Mouse (Mus musculus): Measurements from ENCODE around the gene Itgb2. TPM values are rescaled to one million over a fixed set of nuclear protein-coding genes. Genes with fewer than 3 reads are reported as not detected.

Gene Itgb2
- polyA plus RNA-seq, 1 experiment from 2014 or later = 1.3 TPM

- H3K4me3 ChIP-seq (ENCODE audit: low read depth, low read length) = no peak overlapping the region
- no peak overlapping the region for H3K27ac ChIP-seq (replicated peaks)
- no peaks in the 10 kb centered on the region for H3K27me3 ChIP-seq (ENCODE audit: control insufficient read depth, insufficient read depth, low read length)
- 60% methylated on average over 11 of the region's 11 CpGs for WGBS
- H3K9me3 ChIP-seq (ENCODE audit: control insufficient read depth, low read length) = no peaks in the 10 kb centered on the region
- H3K36me3 ChIP-seq (ENCODE audit: control insufficient read depth, insufficient read depth, low read length) = no peaks in the 10 kb centered on the region
- TF ChIP-seq EP300 (optimal IDR thresholded peaks at IDR 0.05) = no peak
- TF ChIP-seq CTCF (IDR thresholded peaks at IDR 0.05; ENCODE audit: low read depth) = no peak
- ATAC-seq (ENCODE audit: low FRiP score, low TSS enrichment) = 0 out of 2 replicates have a peak, but pooled peaks have one; percentile 24
- H3K4me1 ChIP-seq (replicated peaks; ENCODE audit: control insufficient read depth, insufficient read depth) = no peaks in the 10 kb centered on the region
- no peak for DNase-seq (ENCODE audit: low spot score)
- H3K9ac ChIP-seq (ENCODE audit: low read length) = no peak overlapping the region
- no peak overlapping the region for H3K4me2 ChIP-seq (replicated peaks; ENCODE audit: low read depth)
Measured at GRCm38 (mm10) chr10:77550874-77551273, 20.8 kb downstream of the Itgb2 start.

DNA sequence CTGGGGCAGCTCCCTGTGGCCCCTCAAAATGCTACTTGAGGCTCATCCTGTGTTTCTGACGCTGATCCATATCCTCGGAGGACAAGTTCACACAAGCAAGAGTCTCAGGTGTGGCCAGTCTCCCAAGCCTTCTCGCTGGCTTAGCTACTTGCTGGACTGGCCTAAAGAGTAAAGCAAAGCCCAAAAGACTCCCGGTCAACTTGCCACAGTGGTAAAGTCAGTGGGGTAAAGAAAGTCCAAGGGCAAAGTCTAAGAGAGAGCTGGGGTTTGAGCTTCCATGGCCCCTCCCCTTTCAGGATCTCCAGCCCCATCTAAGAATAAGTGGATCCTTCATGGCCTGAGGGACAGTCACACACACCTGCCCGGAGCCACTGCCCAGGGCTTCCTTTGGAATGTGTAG is 22.1 kb downstream of the Itgb2 start:
- WGBS = 69% methylated on average over 5 of the region's 5 CpGs
- H3K36me3 ChIP-seq (ENCODE audit: control insufficient read depth, insufficient read depth, low read length) = no peaks in the 10 kb centered on the region
- no peaks in the 10 kb centered on the region for H3K27me3 ChIP-seq (ENCODE audit: control insufficient read depth, insufficient read depth, low read length)
- H3K9me3 ChIP-seq (ENCODE audit: control insufficient read depth, low read length) = no peaks in the 10 kb centered on the region
- no peak overlapping the region for H3K27ac ChIP-seq (replicated peaks)
- H3K4me3 ChIP-seq (ENCODE audit: low read depth, low read length) = no peak overlapping the region
- H3K9ac ChIP-seq (ENCODE audit: low read length) = no peak overlapping the region
- H3K4me2 ChIP-seq (replicated peaks; ENCODE audit: low read depth) = no peak overlapping the region
- H3K4me1 ChIP-seq (replicated peaks; ENCODE audit: control insufficient read depth, insufficient read depth) = no peaks in the 10 kb centered on the region
- no peak for ATAC-seq (ENCODE audit: low FRiP score, low TSS enrichment)
- TF ChIP-seq CTCF (IDR thresholded peaks at IDR 0.05; ENCODE audit: low read depth) (no peak), EP300 (optimal IDR thresholded peaks at IDR 0.05) (no peak)
- no peak for DNase-seq (ENCODE audit: low spot score)

DNA sequence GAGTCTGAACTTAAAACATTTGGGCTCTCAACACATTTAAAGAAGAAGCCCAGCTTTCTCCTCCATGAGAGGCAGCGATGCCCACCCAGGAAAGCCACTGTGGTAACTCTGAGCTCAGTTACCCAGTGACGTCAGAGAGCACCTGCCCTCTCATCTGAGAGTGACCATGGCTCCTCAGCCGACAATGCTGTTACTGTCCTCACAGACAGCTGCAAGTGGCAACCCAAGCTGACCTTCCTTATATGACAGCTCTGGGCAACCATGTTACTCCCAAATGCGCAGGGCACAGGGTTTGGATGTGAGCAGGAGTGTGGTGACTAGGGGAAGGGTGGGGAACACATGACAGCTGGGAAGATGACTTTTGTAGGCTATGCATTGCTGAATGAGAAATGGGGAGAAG is 23.2 kb downstream of the Itgb2 start:
- Histone ChIP-seq H3K4me2 (replicated peaks; ENCODE audit: low read depth) (no peak overlapping the region), H3K27me3 (ENCODE audit: control insufficient read depth, insufficient read depth, low read length) (no peaks in the 10 kb centered on the region), H3K9me3 (ENCODE audit: control insufficient read depth, low read length) (no peaks in the 10 kb centered on the region), H3K4me3 (ENCODE audit: low read depth, low read length) (no peak overlapping the region), H3K27ac (replicated peaks) (no peak overlapping the region), H3K4me1 (replicated peaks; ENCODE audit: control insufficient read depth, insufficient read depth) (no peaks in the 10 kb centered on the region), H3K36me3 (ENCODE audit: control insufficient read depth, insufficient read depth, low read length) (no peaks in the 10 kb centered on the region), H3K9ac (ENCODE audit: low read length) (no peak overlapping the region)
- ATAC-seq (ENCODE audit: low FRiP score, low TSS enrichment) (no peak), DNase-seq (ENCODE audit: low spot score) (no peak)
- 75% methylated on average over 4 of the region's 4 CpGs for WGBS
- no peak for TF ChIP-seq EP300 (optimal IDR thresholded peaks at IDR 0.05)
- no peak for TF ChIP-seq CTCF (IDR thresholded peaks at IDR 0.05; ENCODE audit: low read depth)

DNA sequence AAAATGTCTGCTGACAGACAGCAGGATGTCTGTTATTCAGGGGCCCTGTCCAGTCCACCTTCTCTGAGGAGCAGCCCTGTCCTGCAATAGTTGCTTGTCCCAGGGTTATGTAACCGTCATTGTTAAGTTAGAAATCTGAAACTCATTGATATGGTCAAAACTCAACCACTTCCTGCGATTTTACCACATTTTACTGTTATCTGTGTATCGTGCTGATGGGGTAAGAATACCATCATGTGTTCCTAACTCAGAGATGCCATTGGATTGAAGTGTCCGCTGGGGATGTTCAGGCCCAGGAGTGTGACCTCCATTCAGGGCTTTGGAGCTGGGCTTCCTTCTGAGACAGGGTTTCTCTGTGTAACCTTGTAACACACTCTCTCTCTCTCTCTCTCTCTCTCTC is 24.9 kb downstream of the Itgb2 start:
- 87% methylated on average over 4 of the region's 4 CpGs for WGBS
- Histone ChIP-seq H3K4me1 (replicated peaks; ENCODE audit: control insufficient read depth, insufficient read depth) (no peaks in the 10 kb centered on the region), H3K9ac (ENCODE audit: low read length) (no peak overlapping the region), H3K27me3 (ENCODE audit: control insufficient read depth, insufficient read depth, low read length) (no peaks in the 10 kb centered on the region), H3K4me3 (ENCODE audit: low read depth, low read length) (no peak overlapping the region), H3K9me3 (ENCODE audit: control insufficient read depth, low read length) (no peaks in the 10 kb centered on the region), H3K27ac (replicated peaks) (no peak overlapping the region), H3K36me3 (ENCODE audit: control insufficient read depth, insufficient read depth, low read length) (no peaks in the 10 kb centered on the region), H3K4me2 (replicated peaks; ENCODE audit: low read depth) (no peak overlapping the region)
- TF ChIP-seq EP300 (optimal IDR thresholded peaks at IDR 0.05) (no peak), CTCF (IDR thresholded peaks at IDR 0.05; ENCODE audit: low read depth) (no peak)
- no peak for ATAC-seq (ENCODE audit: low FRiP score, low TSS enrichment)
- DNase-seq (ENCODE audit: low spot score) = no peak

DNA sequence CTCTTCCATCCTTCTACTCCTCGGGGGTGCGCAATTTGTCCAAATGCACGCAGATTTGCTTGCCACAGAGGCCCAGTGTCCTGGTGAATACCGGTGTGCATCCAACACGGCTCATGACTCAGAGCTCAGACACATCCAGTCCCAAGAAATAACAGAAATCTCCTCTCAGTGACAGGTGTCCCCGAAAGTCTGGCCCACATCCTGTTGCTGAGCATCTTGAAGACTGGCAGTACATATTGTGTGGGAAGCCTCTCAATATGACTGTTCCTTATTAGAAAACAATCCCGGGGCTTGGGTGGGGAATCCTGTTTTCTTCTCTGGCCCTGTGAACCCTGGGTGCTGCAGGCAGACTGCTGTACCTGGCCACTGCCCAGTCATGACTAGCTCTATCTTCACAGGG is 26.6 kb downstream of the Itgb2 start:
- Histone ChIP-seq H3K4me2 (replicated peaks; ENCODE audit: low read depth) (no peak overlapping the region), H3K27ac (replicated peaks) (no peak overlapping the region), H3K4me1 (replicated peaks; ENCODE audit: control insufficient read depth, insufficient read depth) (no peaks in the 10 kb centered on the region), H3K9me3 (ENCODE audit: control insufficient read depth, low read length) (no peaks in the 10 kb centered on the region), H3K36me3 (ENCODE audit: control insufficient read depth, insufficient read depth, low read length) (no peaks in the 10 kb centered on the region), H3K9ac (ENCODE audit: low read length) (no peak overlapping the region), H3K27me3 (ENCODE audit: control insufficient read depth, insufficient read depth, low read length) (no peaks in the 10 kb centered on the region), H3K4me3 (ENCODE audit: low read depth, low read length) (no peak overlapping the region)
- ATAC-seq (ENCODE audit: low FRiP score, low TSS enrichment) (no peak), DNase-seq (ENCODE audit: low spot score) (no peak)
- TF ChIP-seq CTCF (IDR thresholded peaks at IDR 0.05; ENCODE audit: low read depth) (no peak), EP300 (optimal IDR thresholded peaks at IDR 0.05) (no peak)
- WGBS = 87% methylated on average over 7 of the region's 7 CpGs

DNA sequence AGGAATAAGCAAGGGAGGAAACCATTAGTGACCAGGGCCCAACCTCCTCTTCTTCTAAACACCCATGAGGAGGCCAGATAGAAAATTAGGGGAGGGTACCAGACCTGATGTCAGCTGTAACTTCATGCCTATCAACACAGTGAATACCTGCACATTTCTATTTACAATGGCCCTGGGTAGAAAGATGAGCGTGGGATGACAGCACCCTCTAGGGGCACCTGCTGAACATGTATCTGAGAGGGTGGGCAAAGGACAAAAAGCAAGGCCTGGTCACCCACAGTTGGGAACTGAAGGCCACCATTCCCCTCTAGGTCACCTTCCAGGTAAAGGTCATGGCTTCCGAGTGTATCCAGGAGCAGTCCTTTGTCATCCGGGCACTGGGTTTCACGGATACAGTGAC is 27.6 kb downstream of the Itgb2 start:
- H3K4me2 ChIP-seq (replicated peaks; ENCODE audit: low read depth) = no peak overlapping the region
- WGBS = 72% methylated on average over 4 of the region's 4 CpGs
- no peak overlapping the region for H3K27ac ChIP-seq (replicated peaks)
- no peaks in the 10 kb centered on the region for H3K36me3 ChIP-seq (ENCODE audit: control insufficient read depth, insufficient read depth, low read length)
- H3K4me1 ChIP-seq (replicated peaks; ENCODE audit: control insufficient read depth, insufficient read depth) = no peaks in the 10 kb centered on the region
- DNase-seq (ENCODE audit: low spot score) (no peak), ATAC-seq (ENCODE audit: low FRiP score, low TSS enrichment) (no peak)
- TF ChIP-seq EP300 (optimal IDR thresholded peaks at IDR 0.05) (no peak), CTCF (IDR thresholded peaks at IDR 0.05; ENCODE audit: low read depth) (peak; percentile 63)
- H3K9me3 ChIP-seq (ENCODE audit: control insufficient read depth, low read length) = no peaks in the 10 kb centered on the region
- no peak overlapping the region for H3K4me3 ChIP-seq (ENCODE audit: low read depth, low read length)
- H3K9ac ChIP-seq (ENCODE audit: low read length) = no peak overlapping the region
- no peaks in the 10 kb centered on the region for H3K27me3 ChIP-seq (ENCODE audit: control insufficient read depth, insufficient read depth, low read length)
